Mouse (Mus musculus) MEL (cell line): ENCODE measurements around the gene Msl1.

Experiments
- CTCF ChIP-seq, 3 experiments: IDR thresholded peaks in 2 of 3; conservative IDR thresholded peaks in 1 of 3; 2 replicates each; pipeline ENCODE4 v1.5.1; 2011 to 2012; ENCODE audit warnings: low read length in 3 of 3, low read depth in 2 of 3, mild to moderate bottlenecking in 2 of 3, improper control_type of control experiment in 1 of 3, inconsistent platforms in 1 of 3, mixed read lengths in 1 of 3, moderate library complexity in 1 of 3; ENCODE audit not compliant: control insufficient read depth in 1 of 3, insufficient read depth in 1 of 3, poor library complexity in 1 of 3, severe bottlenecking in 1 of 3
- JUND ChIP-seq: IDR thresholded peaks from 2 replicates; pipeline ENCODE4 v1.6.1; 2011; ENCODE audit warnings: low read depth, mild to moderate bottlenecking, improper control_type of control experiment, low read length
- MAZ ChIP-seq: IDR thresholded peaks from 2 replicates; pipeline ENCODE4 v1.6.1; 2012; ENCODE audit warnings: low read depth, mild to moderate bottlenecking, inconsistent platforms, low read length, improper control_type of control experiment
- POLR2A ChIP-seq, 2 experiments: IDR thresholded peaks; 2 replicates each; pipeline ENCODE4 v1.6.1; 2011 to 2012; ENCODE audit warnings: low read length in 2 of 2, mild to moderate bottlenecking in 2 of 2, control low read depth in 1 of 2, improper control_type of control experiment in 1 of 2, low read depth in 1 of 2, moderate library complexity in 1 of 2; ENCODE audit not compliant: control insufficient read depth in 1 of 2, insufficient read depth in 1 of 2, poor library complexity in 1 of 2
- POLR2AphosphoS5 ChIP-seq: IDR thresholded peaks from 2 replicates; pipeline ENCODE4 v1.6.1; 2012; ENCODE audit warnings: low read depth, borderline replicate concordance, mild to moderate bottlenecking, inconsistent platforms, low read length, moderate library complexity, mixed read lengths
- ZKSCAN1 ChIP-seq: IDR thresholded peaks from 2 replicates; pipeline ENCODE4 v1.6.1; 2012; ENCODE audit warnings: low read depth, mild to moderate bottlenecking, inconsistent platforms, low read length, improper control_type of control experiment, moderate library complexity
- ZNF384 ChIP-seq: IDR thresholded peaks from 2 replicates; pipeline ENCODE4 v1.6.1; 2012; ENCODE audit warnings: low read depth, mild to moderate bottlenecking, inconsistent platforms, low read length, improper control_type of control experiment

DNA sequence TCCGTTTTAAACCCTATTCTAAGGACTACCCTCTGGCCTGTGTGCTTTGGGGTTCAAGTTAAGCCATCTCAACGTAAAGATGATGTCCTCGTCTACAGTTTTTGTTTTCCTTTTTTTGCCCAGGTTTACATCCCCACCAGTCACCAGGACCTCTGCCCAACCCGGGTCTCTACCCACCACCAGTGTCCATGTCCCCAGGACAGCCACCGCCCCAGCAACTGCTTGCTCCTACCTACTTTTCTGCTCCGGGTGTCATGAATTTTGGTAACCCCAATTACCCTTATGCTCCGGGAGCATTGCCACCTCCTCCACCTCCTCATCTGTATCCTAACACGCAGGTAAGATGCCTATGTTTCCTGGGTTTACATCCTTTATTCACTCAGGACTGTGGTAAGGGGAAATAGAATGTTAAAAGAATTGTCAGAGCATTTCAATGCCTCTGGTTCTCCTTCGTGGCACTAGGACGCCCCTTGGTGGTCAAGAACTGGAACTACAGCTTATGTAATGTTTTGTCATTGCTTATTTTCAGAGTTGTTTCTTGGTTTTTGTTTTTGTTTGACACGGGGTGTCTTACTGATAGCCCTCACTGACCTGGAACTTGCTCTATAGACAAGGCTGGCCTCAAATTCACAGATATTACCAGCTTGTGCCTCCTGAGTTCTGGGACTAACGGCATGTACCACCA, 33.9 kb downstream of the Msl1 start:
- TF ChIP-seq ZKSCAN1 (no peak), ZNF384 (no peak), CTCF (IDR thresholded peaks at IDR 0.05 in 2 of 3, conservative IDR thresholded peaks at IDR 0.05 in 1 of 3; ENCODE audit: control insufficient read depth in 1 of 3, insufficient read depth in 1 of 3, low read depth in 2 of 3, low read length in 3 of 3, poor library complexity in 1 of 3, severe bottlenecking in 1 of 3) (peak; percentile 67 to 90 (median 88)), POLR2A (IDR thresholded peaks at IDR 0.05; ENCODE audit: control insufficient read depth in 1 of 2, insufficient read depth in 1 of 2, low read depth in 1 of 2, low read length in 2 of 2, poor library complexity in 1 of 2) (no peak), POLR2AphosphoS5 (no peak), JUND (0 out of 2 replicates have a peak, but pooled peaks have one; percentile 25), MAZ (no peak)
